Mouse (Mus musculus) heart, embryonic 11.5 days (tissue): ENCODE data around the gene Cdk6. TPM values are rescaled to one million over a fixed set of nuclear protein-coding genes. Genes with fewer than 3 reads are reported as not detected.

Source experiments
- ATAC-seq: fragments of 200-750 bp; cut with Nextera tagmentation; replicated peaks from 2 replicates; pipeline ENCODE4 v1.8.0; 2017; ENCODE audit warnings: moderate library complexity; ENCODE audit not compliant: insufficient number of reproducible peaks, low FRiP score, low TSS enrichment
- H3K27ac ChIP-seq: fragments of 300-500 bp; sonication (generic); 2 replicates; pipeline ENCODE4 v1.5.1; 2014; ENCODE audit warnings: mild to moderate bottlenecking, low read depth, low read length
- H3K27me3 ChIP-seq: fragments of 300-500 bp; sonication (generic); 2 replicates; pipeline ENCODE4 v1.6.1; 2014; ENCODE audit warnings: mild to moderate bottlenecking, low read length, mixed read lengths; ENCODE audit not compliant: control insufficient read depth, insufficient read depth
- H3K36me3 ChIP-seq: fragments of 300-500 bp; sonication (generic); 2 replicates; pipeline ENCODE4 v1.6.1; 2014; ENCODE audit warnings: mild to moderate bottlenecking, low read length, moderate library complexity, mixed read lengths; ENCODE audit not compliant: control insufficient read depth, insufficient read depth
- H3K4me1 ChIP-seq: fragments of 300-500 bp; sonication (generic); 2 replicates; pipeline ENCODE4 v1.6.1; 2014; ENCODE audit warnings: low read length; ENCODE audit not compliant: control insufficient read depth, insufficient read depth
- H3K4me2 ChIP-seq: fragments of 300-500 bp; sonication (generic); 2 replicates; pipeline ENCODE4 v1.6.1; 2014; ENCODE audit warnings: mild to moderate bottlenecking, moderate library complexity
- H3K4me3 ChIP-seq: fragments of 300-500 bp; sonication (generic); 2 replicates; pipeline ENCODE4 v1.5.1; 2014; ENCODE audit warnings: low read depth, low read length
- H3K9ac ChIP-seq: fragments of 300-500 bp; sonication (generic); 2 replicates; pipeline ENCODE4 v1.6.1; 2014; ENCODE audit warnings: mild to moderate bottlenecking, low read depth, low read length, moderate library complexity
- H3K9me3 ChIP-seq: fragments of 300-500 bp; sonication (generic); replicated peaks from 2 replicates; pipeline ENCODE4 v1.6.1; 2016; ENCODE audit warnings: low read length; ENCODE audit not compliant: control insufficient read depth
- WGBS: fragments of 180-500 bp; shearing (Covaris S2); extraction: QIAGEN DNeasy Blood & Tissue Kit; methylation state at CpG from one replicate; pipeline ENCODE4 v1.1.7; 2014; ENCODE audit not compliant: insufficient replicate concordance; 5-methylcytosine and 5-hydroxymethylcytosine counted together
- polyA plus RNA-seq: library from polyadenylated mRNA; unstranded; fragments of >200 nt; fragmentation: Nextera tagmentation; extraction: Ambion mirVana; gene quantifications from 2 replicates; pipeline ENCODE4 v1.2.1, GENCODE M21; 2014

Cdk6 gene
- polyA plus RNA-seq, 1 experiment from 2014 or later: 31.3 TPM

DNA sequence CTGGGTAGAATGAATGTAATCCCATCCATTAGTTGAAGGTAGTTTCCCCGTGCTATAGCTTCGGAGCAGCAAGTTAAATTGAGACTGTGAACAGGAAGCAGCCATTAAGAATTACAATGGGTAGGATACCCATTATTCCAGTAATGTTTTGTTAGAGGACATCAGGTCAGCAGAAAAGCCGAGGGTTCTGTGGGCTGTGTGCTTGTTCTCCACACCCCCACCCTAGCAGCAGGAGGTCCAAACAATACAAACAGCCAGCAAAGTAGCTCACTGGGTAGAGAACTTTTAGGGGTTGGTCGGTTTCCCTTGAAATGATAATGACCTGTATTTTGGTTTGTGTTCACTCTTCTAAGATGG, 45.4 kb downstream of the Cdk6 start:
- no peak overlapping the region for H3K9ac ChIP-seq
- no peak overlapping the region for H3K4me2 ChIP-seq
- H3K27me3 ChIP-seq: no peaks in the 10 kb centered on the region
- WGBS: 36% methylated on average over 4 of the region's 4 CpGs
- H3K4me3 ChIP-seq: no peak overlapping the region
- no peak overlapping the region for H3K27ac ChIP-seq
- no peaks in the 10 kb centered on the region for H3K36me3 ChIP-seq
- no peaks in the 10 kb centered on the region for H3K9me3 ChIP-seq
- peaks cover 9% of the 10 kb centered on the region; the same call in 1 of the 2 replicates for H3K4me1 ChIP-seq
- ATAC-seq: no peak

DNA sequence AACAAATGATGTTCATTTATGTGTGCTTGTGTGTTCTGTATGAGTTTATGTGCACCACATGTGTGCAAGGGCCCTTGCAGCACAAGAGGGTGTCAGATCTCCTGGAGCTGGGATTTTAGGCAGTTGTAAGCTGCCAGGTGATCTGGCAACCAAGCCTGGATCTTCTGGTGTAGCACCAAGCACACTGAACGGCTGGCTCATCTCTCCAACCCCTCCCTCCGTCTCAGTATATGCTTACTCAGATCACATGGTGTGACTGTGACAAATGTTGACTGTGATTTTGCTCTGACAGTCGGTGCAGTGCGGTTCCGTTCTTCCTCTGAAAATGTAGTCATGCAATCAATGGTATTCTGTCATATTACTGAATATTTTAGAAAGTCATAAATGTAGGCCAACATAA, 45.9 kb downstream of the Cdk6 start:
- Histone ChIP-seq H3K4me3 (no peak overlapping the region), H3K27me3 (no peaks in the 10 kb centered on the region), H3K9me3 (no peaks in the 10 kb centered on the region), H3K4me1 (peaks cover 9% of the 10 kb centered on the region; the same call in 1 of the 2 replicates), H3K36me3 (no peaks in the 10 kb centered on the region), H3K4me2 (no peak overlapping the region), H3K9ac (no peak overlapping the region), H3K27ac (no peak overlapping the region)
- no peak for ATAC-seq
- 68% methylated on average over 5 of the region's 5 CpGs for WGBS

DNA sequence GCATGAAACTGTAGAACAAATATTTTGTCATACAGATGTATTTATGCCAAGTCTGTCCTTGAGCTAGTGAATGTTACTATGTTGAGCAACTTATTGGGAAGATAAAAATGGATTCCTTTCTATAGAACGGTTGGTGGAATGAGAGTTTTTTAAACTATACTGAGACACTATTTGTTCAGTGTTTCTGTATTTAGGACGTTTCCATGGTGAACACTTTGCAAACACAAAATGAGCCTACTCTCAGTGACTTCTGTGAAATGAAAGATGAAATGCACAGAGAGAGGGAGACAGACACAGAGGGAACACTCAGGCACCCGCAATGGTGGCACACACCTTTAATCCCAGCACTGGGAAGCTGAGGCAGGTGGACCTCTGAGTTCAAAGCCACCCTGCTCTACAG, 51.6 kb downstream of the Cdk6 start:
- ATAC-seq: no peak
- Histone ChIP-seq H3K9me3 (no peaks in the 10 kb centered on the region), H3K4me2 (no peak overlapping the region), H3K4me3 (no peak overlapping the region), H3K9ac (no peak overlapping the region), H3K27ac (no peak overlapping the region), H3K4me1 (no peaks in the 10 kb centered on the region), H3K27me3 (no peaks in the 10 kb centered on the region), H3K36me3 (no peaks in the 10 kb centered on the region)
- 88% methylated on average over 3 of the region's 3 CpGs for WGBS

DNA sequence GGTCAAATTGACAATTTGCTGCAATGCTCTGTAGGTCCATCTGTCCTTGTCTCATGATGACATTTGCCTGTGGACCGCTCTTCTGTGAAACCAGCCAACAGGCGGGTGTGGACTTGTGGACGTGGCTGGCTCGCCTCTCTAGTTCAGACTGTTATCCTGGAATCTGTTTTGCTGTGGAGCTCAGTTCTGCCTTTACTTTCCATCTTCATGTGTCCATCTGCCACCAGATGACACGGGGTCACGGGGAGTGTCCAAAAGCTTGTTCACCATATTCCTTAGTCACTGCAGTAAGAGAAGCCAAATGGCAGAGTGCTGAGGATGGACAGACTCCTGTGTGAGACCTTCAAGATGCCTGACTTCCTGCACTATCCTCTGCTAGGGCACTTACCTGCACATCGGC, 52.9 kb downstream of the Cdk6 start:
- 90% methylated on average over 7 of the region's 7 CpGs for WGBS
- no peak overlapping the region for H3K4me2 ChIP-seq

DNA sequence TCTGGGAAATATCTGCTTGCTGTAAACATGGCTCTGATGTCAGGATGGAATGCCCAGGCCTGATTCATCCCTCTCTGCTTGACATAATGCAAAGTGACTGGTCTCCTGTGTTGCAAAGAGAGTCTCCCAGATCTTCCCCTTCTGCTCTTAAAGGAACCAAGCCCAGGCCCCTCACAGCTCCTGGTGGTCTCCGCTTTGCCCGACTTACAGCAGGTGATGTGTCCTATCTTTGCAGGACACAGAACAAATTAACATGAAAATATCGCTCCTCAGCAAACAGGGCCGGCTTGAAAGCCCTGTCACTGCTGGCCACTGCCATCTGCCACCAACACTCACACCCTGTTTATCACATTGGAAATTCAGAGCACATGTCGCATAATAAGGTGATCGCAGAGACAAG, 53.7 kb downstream of the Cdk6 start:
- Histone ChIP-seq H3K4me1 (no peaks in the 10 kb centered on the region), H3K27me3 (no peaks in the 10 kb centered on the region), H3K27ac (no peak overlapping the region), H3K9me3 (no peaks in the 10 kb centered on the region), H3K4me3 (no peak overlapping the region), H3K4me2 (no peak overlapping the region), H3K36me3 (no peaks in the 10 kb centered on the region), H3K9ac (no peak overlapping the region)
- 73% methylated on average over 6 of the region's 6 CpGs for WGBS
- no peak for ATAC-seq

More for the DNA sequence above, 52.9 kb downstream of the Cdk6 start:
- Histone ChIP-seq H3K9me3 (no peaks in the 10 kb centered on the region), H3K36me3 (no peaks in the 10 kb centered on the region), H3K27me3 (no peaks in the 10 kb centered on the region), H3K4me3 (no peak overlapping the region), H3K27ac (no peak overlapping the region), H3K4me1 (no peaks in the 10 kb centered on the region), H3K9ac (no peak overlapping the region)
- ATAC-seq: no peak

DNA sequence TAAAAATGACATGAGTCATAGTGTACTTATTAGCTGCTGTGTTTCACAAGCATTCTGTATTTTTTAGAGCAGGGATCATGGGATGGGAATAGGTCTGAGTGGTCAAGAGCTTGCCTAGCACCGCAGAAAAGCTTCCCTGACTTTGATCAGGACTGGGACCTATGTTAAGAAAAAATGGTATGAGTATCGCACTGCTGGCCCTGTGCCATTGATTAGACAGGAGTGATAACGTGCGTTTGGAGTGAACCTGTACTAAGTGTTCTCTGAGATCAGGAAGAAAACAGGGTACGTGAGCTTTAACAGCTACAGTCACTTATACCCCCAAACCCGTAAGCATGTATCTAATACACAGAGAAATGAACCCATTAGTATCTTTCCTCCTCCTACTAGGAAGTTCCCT, 54.9 kb downstream of the Cdk6 start:
- no peak for ATAC-seq
- Histone ChIP-seq H3K4me2 (no peak overlapping the region), H3K9me3 (no peaks in the 10 kb centered on the region), H3K36me3 (no peaks in the 10 kb centered on the region), H3K4me3 (no peak overlapping the region), H3K27ac (no peak overlapping the region), H3K27me3 (no peaks in the 10 kb centered on the region), H3K4me1 (no peaks in the 10 kb centered on the region), H3K9ac (no peak overlapping the region)
- WGBS: 78% methylated on average over 6 of the region's 6 CpGs

DNA sequence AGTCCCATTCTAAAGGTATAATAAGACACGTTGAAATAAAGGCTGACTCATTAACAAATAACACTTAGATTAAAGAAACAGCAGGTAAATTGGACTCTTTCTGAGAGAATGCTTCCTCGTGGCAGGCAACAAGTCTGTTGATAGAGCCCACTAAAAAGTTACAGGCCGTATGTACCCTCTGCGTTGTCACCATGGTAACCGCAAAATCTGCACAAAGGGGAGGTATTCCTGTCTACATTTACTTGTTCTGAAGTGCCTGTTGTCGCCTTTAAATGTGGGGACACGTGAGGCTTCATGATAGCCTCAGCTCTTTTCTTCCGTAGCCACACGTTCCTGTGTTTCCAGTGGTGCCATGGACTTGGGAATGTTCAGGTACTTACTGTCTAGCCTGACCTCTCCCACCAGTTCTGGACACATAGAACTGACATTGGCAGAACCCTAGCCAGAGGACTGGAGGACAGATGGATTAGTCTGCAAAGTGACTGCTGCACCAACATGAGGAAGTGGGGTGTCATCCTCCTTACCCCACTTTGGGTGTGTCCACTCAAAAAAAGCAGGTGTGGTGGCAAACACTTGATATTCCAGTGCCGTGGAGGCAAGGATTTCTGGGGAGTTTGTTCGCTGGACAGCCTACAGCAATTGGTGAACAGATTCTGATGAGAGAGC, 55.8 kb downstream of the Cdk6 start:
- H3K9ac ChIP-seq: no peak overlapping the region
- no peak for ATAC-seq
- no peak overlapping the region for H3K27ac ChIP-seq
- no peaks in the 10 kb centered on the region for H3K9me3 ChIP-seq
- H3K27me3 ChIP-seq: no peaks in the 10 kb centered on the region
- no peaks in the 10 kb centered on the region for H3K36me3 ChIP-seq
- WGBS: 80% methylated on average over 11 of the region's 11 CpGs
- H3K4me3 ChIP-seq: no peak overlapping the region
- no peak overlapping the region for H3K4me2 ChIP-seq
- no peaks in the 10 kb centered on the region for H3K4me1 ChIP-seq

DNA sequence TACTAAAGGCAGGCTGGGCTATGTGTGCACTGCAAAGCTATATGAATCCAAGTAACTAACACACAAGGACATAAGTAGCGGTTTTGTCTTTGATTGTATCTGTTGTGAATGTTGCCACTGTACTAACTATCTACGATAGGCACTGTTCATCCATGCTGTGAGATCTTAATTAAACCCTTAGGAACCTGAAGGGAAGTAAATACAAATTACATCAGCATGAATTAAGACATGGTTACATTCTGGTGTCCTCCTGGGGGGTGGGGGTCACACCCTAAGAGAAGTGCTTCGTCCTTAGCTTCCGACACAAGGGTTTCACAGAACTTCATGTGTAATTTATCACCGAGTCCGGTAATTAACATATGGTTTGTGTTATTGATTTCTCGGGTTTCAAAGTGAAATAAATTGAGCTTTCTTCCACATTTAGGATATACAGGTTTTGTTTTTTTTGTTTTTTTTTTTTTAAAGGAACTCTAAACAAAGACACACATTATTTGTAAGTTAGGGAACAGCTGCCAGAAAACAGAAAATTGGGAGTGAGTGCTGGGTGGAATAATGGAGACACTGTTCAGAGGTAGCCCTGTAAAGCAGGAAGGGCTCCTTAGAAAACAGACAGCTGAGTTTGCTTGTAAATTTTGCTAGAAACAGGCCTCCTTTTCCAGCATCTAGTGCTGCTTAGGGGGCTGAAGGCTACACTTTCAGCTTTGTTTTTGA, 58.7 kb downstream of the Cdk6 start:
- Histone ChIP-seq H3K27ac (no peak overlapping the region), H3K9me3 (no peaks in the 10 kb centered on the region), H3K36me3 (no peaks in the 10 kb centered on the region), H3K4me2 (no peak overlapping the region), H3K27me3 (no peaks in the 10 kb centered on the region), H3K4me1 (no peaks in the 10 kb centered on the region), H3K4me3 (no peak overlapping the region), H3K9ac (no peak overlapping the region)
- 80% methylated on average over 7 of the region's 7 CpGs for WGBS
- no peak for ATAC-seq

DNA sequence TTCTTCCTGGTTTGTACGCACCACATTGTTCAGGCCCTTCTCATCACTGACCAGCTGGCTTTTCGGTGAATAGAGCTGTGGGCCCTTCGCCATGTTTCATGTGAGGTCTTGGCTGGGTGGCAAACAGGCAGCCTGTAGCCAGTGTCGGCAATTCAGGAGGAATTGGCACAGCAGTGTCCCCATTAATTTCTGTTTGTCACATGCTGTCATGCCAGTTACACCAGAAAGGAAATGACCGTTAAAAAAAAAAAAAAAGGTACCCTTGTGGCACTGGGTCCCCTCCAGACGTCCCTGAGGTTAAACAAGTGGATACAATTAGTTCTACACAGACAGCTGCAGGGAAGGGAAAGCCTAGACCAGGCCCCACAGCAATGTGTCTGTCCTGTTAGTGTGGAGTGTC, 63.8 kb downstream of the Cdk6 start:
- ATAC-seq: no peak
- no peak overlapping the region for H3K9ac ChIP-seq
- no peak overlapping the region for H3K4me3 ChIP-seq
- no peak overlapping the region for H3K4me2 ChIP-seq
- no peaks in the 10 kb centered on the region for H3K36me3 ChIP-seq
- no peak overlapping the region for H3K27ac ChIP-seq
- WGBS: 74% methylated on average over 6 of the region's 6 CpGs
- H3K4me1 ChIP-seq: no peaks in the 10 kb centered on the region
- H3K27me3 ChIP-seq: no peaks in the 10 kb centered on the region
- no peaks in the 10 kb centered on the region for H3K9me3 ChIP-seq
